Mouse (Mus musculus): ENCODE results near the gene Pla2g2c.

The Pla2g2c gene

DNA sequence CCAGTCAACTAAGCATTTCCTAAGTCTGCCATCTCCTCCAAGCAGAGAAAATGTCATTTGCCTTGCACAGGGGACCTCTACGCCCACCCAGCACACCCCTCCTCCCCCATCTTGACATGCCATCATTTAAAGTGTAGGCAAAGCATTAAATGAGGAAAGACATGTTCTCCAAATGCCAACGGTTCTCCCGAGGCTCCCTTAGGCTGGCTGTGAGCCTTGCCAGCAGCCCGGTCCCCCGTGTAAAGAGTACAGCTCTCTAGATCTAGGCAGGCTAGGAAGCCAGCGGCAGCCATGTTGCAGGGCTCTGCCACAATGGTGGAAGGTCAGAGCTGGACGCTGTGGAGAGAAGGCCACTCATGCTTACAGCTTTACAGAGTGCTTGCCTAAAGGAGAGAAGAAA lies 14.6 kb upstream of the Pla2g2c start:
- no peak for DNase-seq (ENCODE audit: low read depth)

DNA sequence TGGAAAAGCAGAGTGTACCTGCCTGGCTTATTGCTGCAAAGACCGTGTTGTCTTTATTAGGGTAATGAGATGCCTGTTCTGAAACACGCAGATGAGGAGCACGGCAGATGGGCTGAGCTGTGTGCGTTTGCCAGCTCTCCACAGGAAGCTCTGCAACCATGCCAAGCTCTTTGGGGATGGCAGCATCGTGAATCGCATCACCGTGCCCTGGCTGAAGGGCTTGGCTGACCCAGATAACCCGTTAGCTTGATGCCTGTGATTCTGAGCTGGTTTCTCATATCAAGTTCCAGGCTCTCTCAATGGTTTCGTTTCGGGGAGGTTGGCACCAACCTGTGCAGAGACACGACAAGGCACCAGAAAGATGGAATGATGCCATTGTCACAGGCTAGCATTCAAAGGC lies 14.0 kb upstream of the Pla2g2c start:
- no peak for DNase-seq (ENCODE audit: low read depth)

DNA sequence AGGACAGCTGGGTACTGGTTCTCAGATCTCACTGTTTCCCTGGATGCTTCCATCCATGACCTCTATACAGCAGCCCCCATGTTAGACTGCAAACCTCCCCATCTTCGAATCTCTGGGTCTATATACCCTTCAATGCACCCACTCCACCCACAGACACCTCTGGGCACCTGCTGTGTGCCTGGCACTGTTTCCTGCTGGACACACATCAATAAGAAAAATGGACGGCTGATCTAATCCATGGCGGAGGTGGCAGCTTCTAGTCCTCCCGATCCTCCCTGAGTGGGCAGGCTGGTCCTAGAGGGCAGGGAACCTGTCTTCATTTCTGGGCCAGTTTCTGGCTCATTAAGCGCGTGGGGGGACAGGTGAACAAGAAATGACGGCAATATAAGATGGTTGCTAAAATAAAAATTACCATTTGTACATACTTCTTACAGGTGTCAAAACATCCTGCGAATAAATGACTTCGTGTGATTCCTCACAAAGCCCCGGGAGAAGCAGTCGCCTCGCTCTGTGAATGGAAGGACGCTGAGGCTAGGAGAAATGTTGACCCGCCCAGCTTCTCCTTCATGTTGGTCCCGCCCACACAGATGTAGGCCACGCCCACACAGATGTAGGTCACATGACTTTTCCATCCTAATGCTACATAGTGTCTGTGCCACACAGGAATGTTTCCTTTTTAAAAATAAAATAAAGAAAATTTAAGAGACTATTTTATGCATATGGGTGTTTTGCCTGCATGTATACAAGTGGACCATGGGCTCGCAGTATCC lies 13.4 kb upstream of the Pla2g2c start:
- DNase-seq (ENCODE audit: low read depth): no peak

DNA sequence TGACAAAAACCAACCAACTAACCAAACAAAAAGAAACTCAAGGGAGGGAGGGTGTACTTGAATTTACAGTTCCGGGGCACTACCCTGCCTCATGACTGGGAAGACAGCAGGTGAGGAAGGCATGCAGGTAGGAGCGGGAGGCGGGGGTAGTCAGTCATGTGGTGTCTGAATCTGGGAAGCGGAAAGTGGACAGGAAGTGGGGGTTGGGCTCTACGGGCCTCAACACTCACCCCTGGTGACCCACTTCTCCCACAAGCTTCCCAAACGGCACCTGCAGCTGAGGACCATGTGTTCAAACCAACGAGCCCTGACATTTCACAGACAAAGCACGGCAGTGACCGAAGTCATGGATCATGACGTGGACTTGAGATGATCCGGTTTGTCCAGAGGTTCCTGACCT lies 12.5 kb upstream of the Pla2g2c start:
- no peak for DNase-seq (ENCODE audit: low read depth)

DNA sequence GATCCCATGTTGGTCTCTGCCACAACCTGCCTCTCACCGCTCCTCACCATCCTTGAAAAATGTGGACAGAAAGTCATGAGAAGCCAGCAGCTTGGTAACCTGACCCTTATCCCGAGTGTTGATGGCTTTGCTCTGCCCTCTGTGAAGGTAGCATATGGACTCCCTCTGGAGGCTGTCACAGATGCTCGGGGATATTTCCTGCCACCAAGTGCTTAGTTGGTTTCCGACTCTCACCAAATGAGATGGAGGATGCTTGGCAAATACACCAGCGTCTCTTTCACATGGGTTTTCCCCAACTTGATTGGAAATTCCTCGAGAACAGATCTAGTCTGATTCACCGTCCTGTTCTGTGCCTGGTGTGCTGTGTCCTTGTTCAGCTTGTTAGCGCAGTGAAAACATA lies 12.0 kb upstream of the Pla2g2c start:
- no peak for DNase-seq (ENCODE audit: low read depth)

DNA sequence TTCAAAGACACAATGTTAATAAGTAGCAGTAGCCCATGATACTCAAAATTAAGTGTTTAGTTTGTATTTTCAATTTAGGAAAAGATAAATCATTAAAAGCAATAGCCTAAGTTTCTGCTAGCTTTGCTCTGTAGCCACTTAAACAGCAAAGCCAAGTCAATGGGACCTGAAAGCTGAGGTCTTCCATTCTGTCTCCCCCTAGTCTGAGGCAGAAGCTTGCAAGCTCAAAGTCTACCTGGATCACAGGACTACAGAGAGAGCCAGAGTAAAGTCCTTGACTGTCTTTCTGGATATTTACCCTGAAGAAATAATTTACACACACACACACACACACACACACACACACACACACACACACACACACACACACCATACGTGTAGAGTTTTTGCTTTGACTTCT lies 10.4 kb upstream of the Pla2g2c start:
- no peak for DNase-seq (ENCODE audit: low read depth)

DNA sequence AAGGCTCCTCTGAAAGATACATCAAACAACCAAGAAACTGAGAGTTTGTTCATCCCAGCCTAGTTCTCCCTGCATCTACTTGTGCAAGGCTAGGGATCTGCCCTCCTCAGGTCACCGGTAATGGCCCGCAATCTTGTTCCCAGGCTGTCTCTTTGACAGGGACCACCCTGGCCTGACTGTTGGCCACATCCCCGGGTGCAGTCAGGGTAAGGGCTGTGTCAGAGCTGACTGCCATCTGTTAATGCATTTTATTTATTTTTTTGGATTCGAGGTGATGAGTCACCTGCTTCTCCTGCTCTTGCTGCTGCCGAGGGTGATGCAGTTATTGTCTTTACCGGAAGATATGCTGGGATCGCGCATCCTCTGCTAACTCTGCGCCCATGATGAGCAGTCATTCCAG lies 7.9 kb upstream of the Pla2g2c start:
- DNase-seq (ENCODE audit: low read depth): no peak

DNA sequence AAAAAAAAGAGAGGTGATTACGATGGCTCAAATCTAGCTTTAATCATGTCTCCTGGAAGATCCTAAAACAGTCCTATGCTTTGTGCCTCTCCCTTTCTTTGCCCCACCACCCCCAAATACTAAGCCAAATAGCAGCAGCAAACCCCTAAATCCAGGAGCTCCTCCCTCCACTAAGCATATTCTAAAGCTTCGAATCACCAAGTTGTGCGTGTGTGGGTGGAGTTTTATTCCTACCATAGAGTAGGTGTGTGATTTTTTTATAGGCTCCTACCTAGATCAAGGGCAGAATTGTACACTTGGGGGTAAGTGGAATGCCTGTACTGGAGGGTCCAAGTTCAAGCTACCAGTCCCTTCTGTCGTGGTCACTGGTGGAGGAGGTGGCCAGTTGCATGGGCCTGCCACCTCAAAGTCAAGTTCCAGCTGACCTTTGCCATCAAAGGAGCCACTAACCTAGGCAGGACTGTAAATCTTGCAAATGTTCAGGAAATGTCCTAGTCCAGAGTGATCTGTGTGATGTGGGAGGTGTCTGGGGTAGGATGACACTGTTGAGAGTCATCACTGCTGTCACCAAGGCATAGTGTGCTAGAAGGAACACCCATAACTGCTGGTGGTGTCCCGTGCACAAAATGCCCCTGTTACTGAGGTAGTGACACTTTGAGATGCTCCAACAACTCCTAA lies 5.9 kb upstream of the Pla2g2c start:
- no peak for DNase-seq (ENCODE audit: low read depth)

DNA sequence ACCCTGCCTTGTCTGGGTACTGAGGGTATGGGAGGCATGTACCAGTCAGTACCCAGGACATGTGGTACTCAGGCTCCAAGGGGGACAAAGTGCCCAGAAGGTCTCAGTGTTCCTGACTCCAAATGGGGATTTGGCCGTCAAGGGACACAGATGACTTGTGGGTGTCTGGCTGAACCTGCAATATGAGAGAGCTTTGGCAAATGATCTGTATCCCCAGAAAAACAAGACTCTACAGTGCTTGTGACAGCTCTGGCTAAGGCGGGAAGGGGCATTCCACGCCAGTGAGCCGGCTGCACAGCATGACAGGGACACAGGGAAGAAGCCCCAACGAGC lies 5.4 kb upstream of the Pla2g2c start:
- DNase-seq (ENCODE audit: low read depth): no peak

DNA sequence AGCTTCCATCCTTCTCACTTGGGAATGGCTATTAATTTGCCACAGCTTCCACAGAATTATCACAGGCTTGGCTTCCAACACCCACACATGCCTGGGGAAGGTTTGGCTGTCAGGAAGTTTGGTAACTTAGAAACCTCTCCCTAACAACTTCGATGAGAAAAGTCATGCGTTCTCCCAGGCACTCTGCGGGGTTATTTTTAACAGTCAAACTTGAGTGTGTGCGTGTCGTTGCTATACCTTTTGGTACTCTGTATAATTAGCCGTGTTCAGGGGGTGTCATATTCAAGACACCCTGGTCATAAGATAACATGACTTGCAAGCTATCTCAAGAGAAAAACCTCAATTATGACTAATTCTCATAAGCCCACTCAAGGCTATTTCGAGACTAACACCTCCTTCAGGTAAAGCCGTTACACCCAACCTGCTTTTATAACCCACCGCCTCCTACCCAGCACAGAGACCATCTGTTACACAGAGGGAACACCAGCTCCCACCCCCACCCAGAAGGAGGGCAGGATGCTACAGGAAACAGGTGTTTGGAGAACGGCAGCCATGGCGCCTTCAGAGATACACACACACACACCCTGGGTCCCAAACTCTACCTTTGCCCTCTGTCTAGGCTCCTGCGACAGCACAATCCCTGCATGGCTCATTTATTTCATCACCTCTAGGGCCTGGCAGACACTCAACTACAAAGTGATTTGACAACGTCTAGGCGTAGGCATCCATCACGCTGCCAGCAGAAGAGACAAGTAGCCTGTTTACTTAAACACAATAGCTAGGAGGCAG lies 905 bp upstream of the Pla2g2c start:
- no peak for DNase-seq (ENCODE audit: low read depth)

DNA sequence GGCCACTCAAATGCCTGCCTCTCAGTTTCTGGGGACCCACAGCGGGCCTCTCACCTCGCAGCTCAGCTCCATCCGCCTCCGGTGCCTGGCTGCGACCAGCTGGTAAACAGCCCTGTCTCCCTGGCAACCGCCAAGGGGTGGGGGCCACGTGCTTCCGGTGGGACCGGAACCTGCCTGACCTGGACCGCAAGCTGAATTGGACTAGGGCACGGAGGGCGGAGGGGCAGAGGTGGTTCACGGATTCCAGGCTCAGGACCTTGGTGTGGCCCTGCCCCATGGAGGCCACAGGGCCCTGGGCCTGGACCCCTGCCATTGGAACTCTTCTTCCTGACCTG lies 502 bp downstream of the Pla2g2c start:
- DNase-seq (ENCODE audit: low read depth): peak; percentile 8

DNA sequence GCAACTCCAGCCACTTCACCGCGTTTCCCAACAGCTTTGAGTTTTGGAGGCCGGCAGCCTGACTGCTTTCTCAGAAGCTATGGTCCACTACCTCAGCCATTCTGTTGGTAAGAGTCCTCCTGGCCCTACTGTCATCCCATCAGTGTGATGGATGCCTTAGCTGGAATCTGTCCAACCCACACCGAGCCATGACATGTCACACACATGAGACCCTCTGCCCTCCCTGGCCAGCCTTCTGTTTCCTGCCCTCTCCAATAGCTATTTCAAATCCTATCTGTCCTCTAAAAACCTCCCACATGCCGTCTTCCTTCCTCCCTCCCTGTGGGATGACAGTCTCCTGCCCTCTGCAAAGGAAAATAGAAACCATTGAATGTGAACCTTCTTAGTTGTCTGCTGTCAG lies 1.2 kb downstream of the Pla2g2c start:
- no peak for DNase-seq (ENCODE audit: low read depth)

DNA sequence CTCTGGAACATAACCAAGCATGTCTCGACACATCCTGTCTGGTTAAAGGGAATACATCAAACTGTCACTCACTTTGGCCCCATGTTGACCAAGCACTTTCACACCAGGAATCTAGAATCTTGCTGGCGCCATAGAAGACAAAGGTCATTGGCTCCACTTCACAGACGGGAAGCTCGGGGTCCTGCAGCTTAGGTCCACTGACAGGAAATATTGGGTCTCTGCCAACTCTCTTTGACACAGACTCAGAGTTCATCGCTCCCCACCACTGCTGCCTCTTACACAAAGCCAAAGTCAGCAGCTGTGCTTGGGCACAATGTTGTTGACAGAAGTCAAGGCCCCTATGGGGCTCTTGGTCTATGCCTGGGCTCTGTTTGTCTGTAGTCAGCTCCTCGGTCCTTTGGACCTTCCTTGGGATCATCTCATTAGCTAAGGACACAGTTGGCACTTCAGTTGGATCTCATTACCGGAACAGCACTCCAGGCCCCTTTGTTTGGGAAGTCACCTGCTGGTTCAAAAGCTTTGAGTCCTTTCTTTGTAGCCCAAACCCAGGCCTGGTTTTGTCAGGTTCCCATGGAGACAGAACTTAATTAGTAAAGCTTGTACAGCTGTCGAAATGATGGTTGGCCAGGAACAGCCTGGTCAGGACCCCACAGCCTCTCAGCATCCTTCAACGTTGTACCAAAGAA lies 4.6 kb downstream of the Pla2g2c start:
- DNase-seq (ENCODE audit: low read depth): no peak

DNA sequence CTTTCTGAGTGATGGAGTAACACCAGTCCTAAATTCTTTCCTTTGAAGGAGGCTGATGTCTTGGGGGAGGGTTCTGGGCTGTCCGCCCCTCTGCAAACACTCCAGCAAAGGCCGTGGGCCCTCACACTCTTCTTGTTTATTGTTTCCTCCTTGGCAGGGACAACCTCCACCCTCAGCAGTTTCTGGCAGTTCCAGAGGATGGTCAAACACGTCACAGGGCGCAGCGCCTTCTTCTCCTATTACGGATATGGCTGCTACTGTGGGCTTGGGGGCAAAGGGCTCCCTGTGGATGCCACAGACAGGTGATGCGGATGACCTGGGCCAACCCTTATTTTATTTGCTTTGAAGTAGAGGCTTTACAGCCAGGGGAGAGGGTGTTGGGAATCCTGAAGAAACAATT lies 9.5 kb downstream of the Pla2g2c start:
- DNase-seq (ENCODE audit: low read depth): no peak

DNA sequence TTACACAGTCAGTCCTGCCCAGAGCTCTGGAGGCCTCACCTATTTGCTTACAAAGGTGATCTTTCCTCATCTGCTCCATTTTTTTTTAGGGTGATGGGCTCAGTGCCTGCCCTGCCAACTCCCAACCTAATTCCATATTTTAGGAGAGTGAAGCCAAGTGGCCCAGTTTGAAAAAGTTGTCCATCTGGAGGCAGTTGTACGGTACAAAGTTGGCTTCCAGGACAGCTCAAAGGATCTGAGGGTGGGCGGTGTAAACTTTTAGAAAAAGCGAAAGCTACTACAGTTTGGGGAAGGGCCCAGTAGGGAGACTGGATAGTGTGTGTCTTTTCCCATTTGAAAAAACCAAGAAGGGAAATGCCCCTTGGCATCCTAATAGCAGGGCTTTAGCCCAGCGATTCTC lies 10.3 kb downstream of the Pla2g2c start:
- DNase-seq (ENCODE audit: low read depth): no peak

DNA sequence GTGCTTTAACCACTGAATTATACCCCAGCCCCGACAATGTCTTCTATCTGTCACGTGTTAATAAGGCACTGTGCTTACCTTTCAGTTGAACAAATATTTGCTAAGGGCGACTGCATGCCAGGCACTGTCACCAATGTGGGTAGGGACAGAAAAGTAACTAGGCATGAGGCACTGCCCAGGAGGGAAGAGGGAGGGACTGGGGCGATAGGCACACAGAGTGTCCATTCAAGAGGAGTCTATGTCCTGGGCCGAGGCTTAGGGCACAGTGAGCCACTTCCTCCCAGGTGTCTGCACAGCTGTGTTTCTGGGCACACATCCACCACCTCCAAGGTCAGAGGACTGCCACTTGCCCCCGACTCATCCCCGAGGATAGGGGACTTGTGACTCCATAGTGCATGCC lies 12.4 kb downstream of the Pla2g2c start, which contains the start of gene Ubxn10:
TSS of gene Ubxn10 (minus strand) at position 137 of the 400 bp plus-strand sequence.
- DNase-seq (ENCODE audit: low read depth): no peak

DNA sequence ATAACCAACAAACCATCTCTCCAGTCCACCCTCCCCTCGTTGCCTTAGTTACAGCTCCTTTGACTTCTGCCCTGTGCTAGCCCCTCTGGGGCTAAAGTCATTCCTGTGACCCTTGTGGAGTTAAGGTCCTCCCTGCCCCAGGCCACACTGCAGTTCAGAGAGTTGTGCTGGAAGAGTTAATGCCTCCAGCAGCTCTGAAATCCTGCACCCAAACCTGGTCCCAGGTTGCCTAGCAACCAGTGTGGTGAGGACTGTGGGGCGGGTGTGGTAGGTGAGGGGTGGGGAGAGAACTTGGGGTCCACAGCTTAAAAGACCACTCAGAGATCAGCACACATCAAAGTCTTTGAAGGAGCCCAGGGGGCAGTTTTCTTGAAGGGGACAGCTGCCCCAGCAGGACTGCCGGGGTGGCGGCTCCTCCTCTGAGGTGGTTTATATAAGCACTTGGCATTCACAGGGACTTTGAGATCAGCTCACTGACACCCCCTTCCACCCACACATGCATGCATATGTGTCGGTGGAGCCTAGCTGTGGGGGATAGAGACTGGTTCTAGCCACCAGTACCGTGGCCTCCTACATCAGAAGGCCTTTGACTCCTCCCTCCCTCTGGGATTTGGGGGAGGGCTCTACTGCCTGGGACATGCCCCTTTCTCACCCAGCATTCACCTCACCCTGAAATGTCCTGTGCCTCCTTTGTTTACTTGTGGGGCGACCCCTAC lies 14.7 kb downstream of the Pla2g2c start:
- no peak for DNase-seq (ENCODE audit: low read depth)

DNA sequence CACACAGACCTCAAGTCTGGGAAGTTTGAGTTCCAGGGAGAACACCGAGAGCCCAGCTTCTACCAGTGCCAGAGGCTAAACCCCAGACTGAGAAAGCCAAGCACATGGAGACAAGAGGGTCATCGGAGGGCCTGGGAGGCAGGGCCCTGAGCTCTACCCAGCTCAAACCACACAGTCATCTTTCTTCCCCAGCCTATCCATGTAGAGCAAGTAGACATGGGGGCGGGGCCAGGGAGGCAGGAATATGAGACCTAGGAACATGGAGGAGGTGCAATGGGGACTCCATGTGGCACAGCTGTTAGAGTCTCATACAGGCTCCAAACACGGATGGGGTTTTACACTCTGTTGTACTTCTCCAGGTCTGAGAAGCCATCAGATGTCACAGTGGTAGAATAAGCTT lies 21.3 kb downstream of the Pla2g2c start:
- DNase-seq (ENCODE audit: low read depth): no peak

DNA sequence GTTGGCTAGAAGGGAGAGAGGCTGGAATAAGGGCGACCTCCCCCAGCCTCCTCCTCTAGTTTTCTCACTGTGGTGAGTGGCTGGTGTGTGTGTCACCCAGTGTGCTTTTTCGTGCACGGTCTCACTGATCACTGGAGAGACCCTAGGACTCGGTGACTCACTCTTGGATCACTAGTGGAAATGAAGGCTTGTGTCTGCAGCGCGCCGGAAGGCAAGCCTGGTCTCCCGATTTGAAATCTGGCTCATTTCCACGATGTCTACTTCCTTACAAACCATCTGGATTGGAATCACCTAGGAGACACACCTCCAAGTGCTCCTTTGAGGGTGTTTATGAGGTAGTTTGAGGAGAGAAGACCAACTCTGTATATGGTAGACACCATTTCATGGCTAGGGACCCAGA lies 22.3 kb downstream of the Pla2g2c start:
- no peak for DNase-seq (ENCODE audit: low read depth)

DNA sequence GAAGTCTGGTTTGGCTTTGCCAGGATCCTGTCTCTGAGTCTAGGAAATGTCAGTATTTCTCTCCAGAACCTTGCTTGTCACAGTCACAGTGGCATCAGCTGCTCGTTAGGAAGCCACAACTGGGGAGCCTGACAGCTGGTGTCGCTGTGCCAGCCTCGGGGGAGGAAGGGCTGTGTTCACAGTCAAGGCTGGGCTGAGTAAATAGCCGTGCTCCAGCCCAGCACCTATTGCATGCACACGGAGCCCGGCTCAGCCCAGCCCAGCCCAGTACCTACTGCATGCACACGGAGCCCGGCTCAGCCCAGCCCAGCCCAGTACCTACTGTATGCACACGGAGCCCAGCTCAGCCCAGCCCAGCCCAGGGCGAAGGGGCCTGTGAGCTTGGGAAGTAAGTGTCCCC lies 23.3 kb downstream of the Pla2g2c start:
- no peak for DNase-seq (ENCODE audit: low read depth)

DNA sequence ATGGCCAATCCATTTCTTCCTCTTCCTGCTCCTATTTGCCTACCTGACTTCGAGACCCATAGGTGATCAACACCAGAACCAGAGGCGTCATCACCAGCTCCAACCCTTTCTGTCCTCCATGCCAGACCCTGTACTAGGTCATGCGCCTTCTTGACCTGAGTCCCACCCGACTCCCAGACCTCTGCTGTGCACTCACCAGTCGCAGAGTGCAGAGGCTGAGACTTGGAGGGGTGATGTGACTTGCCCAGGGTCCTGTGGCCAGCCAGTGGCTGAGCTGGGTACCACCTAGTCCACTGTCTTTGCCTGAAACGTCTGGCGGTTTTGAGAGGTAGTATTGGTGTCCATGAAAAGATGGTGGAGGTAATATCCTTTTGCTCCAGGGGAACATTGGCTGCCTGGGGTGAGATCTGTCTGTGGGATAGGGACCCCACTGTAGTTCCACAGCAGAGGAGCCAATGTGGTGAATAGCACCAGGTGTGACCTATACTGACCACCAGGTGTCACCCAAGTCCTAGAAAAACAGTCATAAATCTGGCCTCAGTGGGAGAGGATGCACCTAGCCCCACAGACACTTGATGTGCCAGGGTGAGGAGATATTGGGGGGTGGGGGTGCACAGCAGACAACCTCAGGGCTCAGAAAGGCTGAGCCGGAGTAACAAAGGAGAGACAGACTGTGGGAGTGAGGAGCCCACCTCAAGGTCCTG lies 23.9 kb downstream of the Pla2g2c start:
- peak; percentile 6 for DNase-seq (ENCODE audit: low read depth)
